Mouse (Mus musculus) MN1 (cell line): ENCODE measurements around the gene Ncor1.
"Not testable (repeated sequence)": the region's sequence is repeated elsewhere in the genome, so short reads cannot be mapped to it uniquely, and the experiment has no call there.

Source experiments
- DNase-seq: peaks from one replicate; pipeline ENCODE4 v3.0.0-alpha.2; 2016; ENCODE audit warnings: low spot score

Ncor1 gene

DNA sequence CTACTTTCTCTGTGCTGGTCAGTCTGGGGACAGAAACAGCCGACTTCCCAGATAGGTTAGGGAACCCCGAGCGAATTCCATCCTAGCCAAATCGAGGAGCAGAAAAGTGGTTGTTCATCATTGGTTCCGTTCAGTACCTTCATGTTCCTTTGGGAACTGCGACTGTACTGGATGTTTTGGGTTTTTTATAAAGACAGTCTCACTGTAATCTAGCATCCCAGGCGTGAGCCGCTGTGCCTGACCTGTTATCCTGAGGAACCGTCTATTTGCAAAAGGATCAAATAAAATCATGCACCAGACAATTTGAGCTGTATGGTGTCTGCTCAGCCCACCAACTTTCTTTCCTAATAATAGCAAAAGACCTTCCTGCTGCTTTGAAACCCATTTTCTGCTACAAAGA is 439 bp upstream of the Ncor1 start:
- no peak for DNase-seq

GRCm38 (mm10) chr11:62457891-62458270 is 460 bp downstream of the Ncor1 start:
- no peak for DNase-seq

DNA sequence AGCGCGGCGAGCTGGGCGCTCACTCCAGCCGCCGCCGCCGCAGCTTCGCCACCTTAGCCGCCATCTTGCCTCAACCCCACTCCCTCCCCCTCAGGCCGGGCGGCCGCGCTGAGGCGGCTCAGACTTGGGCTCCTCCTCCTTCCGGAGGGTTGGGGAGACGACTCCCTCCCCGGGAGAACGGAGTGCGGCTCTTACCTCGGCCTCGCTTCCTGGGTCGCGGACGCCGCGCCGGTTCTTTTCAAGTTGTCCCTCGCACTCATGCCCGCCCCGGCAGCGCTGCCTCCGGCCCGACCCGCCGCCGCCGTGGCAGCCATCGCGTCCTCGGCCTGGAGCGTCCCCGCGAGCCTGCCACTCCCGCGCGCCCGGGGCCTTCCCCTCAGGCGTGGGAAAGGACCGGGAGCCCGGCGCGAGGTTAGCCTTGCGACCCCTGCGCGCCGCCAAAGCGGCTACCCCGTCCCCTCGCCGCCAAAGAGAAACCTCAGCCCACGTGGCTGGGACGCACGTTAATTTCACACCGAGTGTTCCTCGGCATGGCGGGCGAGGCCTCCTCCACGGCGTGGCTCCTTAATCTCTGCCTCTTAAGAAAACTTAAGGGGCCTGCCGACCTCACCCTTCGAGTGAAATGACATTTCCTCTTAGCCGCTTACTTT is 975 bp downstream of the Ncor1 start:
- DNase-seq: peak; percentile 88

DNA sequence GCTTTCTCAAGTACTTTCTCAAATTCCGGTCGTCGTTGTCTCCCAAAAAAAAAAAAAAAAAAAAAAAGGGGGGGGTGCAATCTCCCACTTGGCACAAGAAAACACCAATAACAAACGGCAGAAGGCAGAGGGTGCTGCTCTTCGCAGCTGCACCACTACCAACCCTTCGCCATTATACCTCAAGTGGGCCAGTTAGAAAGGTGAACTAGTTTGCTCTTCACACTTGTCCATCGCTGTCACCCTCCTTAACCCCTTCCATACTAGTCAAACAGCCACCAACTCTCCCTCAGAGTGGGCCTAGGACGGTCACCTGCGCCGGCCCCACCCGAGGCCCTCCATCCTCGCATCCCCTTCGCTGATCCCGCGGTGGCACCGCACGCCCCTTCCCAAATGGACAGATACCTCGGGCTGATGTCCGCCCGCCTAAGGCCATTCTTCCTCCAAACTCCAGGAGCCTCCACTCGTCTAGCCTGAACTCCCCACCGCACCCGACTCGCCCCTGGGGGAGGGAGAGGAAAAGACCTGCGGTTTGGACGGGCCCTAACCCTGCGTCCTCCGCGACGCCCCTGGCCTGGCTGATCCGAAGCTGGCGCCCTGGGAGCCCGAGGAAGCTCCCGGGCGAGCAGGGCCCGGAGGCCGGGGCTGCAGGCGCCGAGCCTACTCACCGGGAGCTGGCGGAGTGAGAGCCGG is 1.7 kb downstream of the Ncor1 start:
- DNase-seq: peak; percentile 74

DNA sequence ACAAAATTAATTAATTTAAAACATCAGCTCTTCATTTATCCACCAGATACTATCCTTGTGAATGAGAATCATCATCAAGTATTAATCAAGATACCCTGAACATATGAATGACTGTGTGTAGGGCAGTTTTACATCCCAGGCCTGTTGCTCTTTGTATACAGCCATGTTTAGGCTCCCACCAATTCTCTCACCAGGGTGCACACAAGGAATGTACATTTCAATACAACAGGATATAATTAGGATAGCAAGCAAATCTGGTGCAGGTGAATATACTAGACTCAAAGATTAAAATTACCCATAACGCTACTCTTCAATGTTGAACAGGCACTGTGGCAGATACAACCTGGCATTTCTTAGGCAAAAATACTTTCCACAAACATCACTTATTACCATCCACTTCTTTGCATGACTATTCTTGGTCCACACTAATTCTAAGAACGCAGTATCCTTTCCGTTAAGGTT is 2.3 kb downstream of the Ncor1 start:
- no peak for DNase-seq

- no peak for DNase-seq
These were observed 3.1 kb downstream of the Ncor1 start for GRCm38 (mm10) chr11:62455193-62455592.

- no peak for DNase-seq
These were observed 9.4 kb downstream of the Ncor1 start for GRCm38 (mm10) chr11:62448971-62449370.

GRCm38 (mm10) chr11:62445799-62446198 is 12.5 kb downstream of the Ncor1 start:
- DNase-seq: no peak

DNA sequence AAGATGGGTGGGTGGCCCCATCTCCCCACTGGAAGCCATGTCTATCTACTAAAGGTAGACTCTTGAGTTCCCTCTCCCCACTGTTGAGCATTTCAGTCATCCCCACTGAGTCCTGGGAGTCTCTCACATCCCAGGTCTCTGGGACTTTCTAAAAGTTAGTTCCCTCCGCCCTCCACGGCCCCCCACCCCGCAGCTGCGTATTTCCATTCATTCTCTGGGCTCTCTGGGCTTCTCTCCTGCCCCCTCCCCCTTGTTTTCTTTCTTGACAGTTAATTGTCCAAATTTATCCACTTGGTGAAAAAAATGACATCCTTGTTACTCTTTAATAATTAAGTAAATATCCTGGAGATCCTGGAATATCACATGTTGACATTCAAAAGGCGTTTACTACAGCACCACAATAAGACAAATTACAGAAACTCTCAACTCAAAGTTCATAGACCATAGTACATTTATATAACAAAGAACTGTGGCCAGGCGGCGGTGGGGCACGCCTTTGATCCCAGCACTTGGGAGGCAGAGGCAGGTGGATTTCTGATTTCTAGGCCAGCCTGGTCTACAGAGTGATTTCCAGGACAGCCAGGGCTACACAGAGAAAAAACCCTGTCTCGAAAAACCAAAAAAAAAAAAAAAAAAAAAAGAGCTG is 17.5 kb downstream of the Ncor1 start:
- DNase-seq: no peak

DNA sequence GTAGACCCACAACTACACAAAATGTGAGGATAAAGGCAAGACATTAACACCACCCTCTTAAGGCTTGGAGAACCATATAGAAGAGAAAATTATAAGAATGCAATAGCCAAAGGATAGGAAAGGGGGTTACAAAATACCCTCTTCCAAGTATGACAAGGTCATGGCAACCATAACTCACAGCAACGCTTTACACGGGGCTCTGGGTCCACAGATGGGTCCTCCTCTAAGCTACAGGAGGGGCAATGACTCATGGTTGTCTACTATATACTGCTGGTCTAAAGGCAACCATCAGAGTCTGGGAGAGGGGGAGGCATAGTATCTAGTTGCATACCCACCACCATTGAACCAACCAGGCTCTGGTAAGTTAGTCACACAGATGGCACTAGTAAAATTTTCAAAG is 26.1 kb downstream of the Ncor1 start:
- DNase-seq: no peak

GRCm38 (mm10) chr11:62427105-62427504 is 31.2 kb downstream of the Ncor1 start:
- no peak for DNase-seq

GRCm38 (mm10) chr11:62426266-62426665 is 32.1 kb downstream of the Ncor1 start:
- DNase-seq: no peak

DNA sequence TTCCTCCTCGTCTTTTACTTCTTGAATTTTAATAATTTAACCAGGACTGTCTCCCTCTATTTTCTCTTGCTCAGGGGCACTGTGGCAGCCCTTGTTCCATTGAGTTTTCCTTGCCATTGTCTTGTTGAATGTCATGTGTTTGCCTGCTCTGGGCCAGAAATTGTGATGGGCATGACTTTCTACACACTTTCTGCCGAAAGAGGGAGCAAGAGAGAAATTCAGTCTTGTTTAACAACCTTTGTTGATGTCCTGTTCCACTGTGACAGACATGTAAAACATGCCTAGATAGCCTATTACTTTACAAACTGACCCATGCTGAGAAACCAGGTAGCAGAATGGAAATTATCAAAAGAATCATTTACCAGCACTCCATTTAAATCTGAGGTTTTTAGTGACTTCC is 33.8 kb downstream of the Ncor1 start:
- no peak for DNase-seq

- no peak for DNase-seq
These were observed 43.3 kb downstream of the Ncor1 start for GRCm38 (mm10) chr11:62415026-62415425.

DNA sequence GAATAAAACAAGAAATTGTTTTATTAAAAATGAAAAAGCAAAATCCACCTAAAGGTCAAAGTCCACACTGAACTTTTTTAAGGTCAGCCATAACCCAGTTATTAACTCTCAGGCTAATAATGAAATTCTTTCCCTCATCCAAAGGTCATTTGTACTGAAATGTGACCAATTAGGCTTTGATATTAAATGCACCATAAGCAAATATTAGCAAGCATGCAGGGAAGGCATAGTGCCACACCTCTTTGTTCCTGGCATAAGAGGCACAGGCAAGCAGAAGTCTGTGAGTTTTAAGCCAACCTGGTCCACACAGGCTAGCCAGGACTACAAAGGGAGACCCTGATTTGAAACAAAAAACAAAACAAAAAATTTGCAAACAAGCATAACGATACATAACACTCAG is 48.7 kb downstream of the Ncor1 start:
- no peak for DNase-seq

DNA sequence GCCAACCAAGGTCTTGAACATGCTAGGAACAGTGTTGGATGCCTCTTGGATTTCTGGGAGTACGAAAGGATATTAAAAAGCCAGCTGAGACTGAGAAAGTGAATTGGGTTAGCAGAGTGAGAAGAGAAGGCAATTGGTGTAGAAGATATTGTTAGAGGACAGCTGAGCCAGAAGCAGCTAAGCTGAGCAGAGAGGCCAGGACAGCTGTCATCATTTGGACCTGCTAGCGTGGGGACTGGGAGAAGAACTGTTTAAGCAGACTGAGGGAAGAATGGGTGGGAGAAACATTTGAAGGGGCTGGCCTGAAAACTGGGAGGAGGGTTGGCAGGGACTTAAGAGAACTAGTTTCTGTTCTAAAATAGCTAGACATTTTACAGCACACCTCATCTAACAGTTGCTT is 49.5 kb downstream of the Ncor1 start:
- DNase-seq: no peak

DNA sequence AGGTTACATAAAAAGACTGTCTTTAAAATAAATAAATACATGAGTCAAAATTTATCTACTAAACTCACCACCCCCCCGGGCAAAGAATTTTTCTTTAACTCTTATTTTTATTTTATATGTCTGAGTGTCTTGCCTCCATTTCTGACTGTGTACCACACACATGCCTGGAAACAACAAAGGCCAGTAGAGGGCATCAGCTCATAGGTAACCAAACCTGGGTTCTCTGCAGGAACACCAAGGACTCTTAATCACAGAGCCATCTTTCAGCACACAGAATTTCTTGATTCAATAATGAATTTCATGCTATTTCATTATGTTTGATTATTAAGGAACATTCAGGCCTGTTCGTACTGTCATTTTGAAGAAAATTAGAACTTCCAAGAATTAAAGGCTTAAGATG is 61.9 kb downstream of the Ncor1 start:
- DNase-seq: peak; percentile 56

- DNase-seq: no peak
These were observed 70.0 kb downstream of the Ncor1 start for GRCm38 (mm10) chr11:62388331-62388679.

- DNase-seq: no peak
These were observed 70.6 kb downstream of the Ncor1 start for GRCm38 (mm10) chr11:62387608-62388330.

DNA sequence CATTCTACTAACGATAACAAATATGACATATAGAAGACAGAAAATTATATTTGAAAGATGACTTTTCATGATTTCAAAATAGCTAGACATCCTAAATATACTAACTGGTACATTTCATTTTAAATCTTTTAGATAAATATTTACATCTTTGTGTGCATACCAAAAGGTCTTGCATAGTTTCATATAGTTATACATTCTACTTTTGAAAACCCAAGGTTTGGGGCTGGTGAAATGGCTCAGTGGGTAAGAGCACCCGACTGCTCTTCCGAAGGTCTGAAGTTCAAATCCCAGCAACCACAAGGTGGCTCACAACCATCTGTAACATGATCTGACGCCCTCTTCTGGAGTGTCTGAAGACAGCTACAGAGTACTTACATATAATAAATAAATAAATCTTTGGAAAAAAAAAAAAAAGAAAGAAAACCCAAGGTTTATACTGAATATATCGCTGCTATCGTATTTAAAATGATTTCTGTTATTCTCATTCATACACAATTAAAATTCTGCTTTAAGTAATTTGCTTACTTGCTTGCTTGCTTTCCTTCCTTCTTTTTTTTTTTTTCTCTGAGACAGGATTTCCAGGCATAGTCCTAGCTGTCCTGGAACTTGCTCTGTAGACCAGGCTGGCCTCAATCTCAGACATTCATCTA is 81.0 kb downstream of the Ncor1 start:
- DNase-seq: not testable (repeated sequence)

DNA sequence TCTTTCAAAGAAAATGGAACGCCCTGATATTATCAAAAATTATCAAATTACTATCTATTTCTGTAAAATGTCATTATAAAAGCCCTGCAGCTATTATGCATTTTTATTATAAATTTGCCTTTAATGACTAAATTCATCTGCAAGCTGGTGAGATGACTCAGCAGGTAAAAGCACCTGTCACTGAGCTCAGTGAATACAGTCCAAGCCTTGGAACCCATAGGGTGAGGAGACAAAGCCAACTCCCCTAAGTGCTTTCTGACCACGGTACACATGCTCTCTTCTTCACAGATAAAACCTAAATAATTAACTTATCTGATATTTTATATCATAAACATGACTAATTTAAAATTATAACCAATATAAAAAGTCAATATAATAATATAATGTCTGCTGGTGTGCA is 86.6 kb downstream of the Ncor1 start:
- no peak for DNase-seq

GRCm38 (mm10) chr11:62369924-62370323 is 88.4 kb downstream of the Ncor1 start:
- no peak for DNase-seq
